Mouse (Mus musculus) testis, adult 2 months (tissue): Measurements from ENCODE around the gene Emp3. TPM values are rescaled to one million over a fixed set of nuclear protein-coding genes. Genes with fewer than 3 reads are reported as not detected.
"Not testable (repeated sequence)": the region's sequence is repeated elsewhere in the genome, so short reads cannot be mapped to it uniquely, and the experiment has no call there.

Experiments
- H3K27ac ChIP-seq: fragments of 200-500 bp; 2 replicates; pipeline ENCODE4 v1.5.1; 2012; ENCODE audit warnings: low read depth, low read length; ENCODE audit not compliant: control insufficient read depth, insufficient read depth
- H3K27me3 ChIP-seq: fragments of 200-500 bp; 2 replicates; pipeline ENCODE4 v1.6.1; 2012; ENCODE audit warnings: mild to moderate bottlenecking, low read length, moderate library complexity; ENCODE audit not compliant: control insufficient read depth, insufficient read depth
- H3K36me3 ChIP-seq: fragments of 200-500 bp; 2 replicates; pipeline ENCODE4 v1.6.1; 2012; ENCODE audit warnings: mild to moderate bottlenecking, low read length; ENCODE audit not compliant: control insufficient read depth, insufficient read depth
- H3K4me1 ChIP-seq: fragments of 200-500 bp; 2 replicates; pipeline ENCODE4 v1.6.1; 2012; ENCODE audit warnings: low read length; ENCODE audit not compliant: control insufficient read depth, insufficient read depth
- H3K4me3 ChIP-seq: fragments of 200-500 bp; 2 replicates; pipeline ENCODE4 v1.5.1; 2012; ENCODE audit warnings: low read depth, mild to moderate bottlenecking, low read length, moderate library complexity, mixed read lengths; ENCODE audit not compliant: control insufficient read depth
- CTCF ChIP-seq: fragments of 200-500 bp; IDR thresholded peaks from 2 replicates; pipeline ENCODE4 v1.5.1; 2012; ENCODE audit warnings: low read depth, mild to moderate bottlenecking, inconsistent platforms, low read length, moderate library complexity; ENCODE audit not compliant: control insufficient read depth, insufficient read depth, insufficient replicate concordance
- POLR2A ChIP-seq: fragments of 200-500 bp; IDR thresholded peaks from 2 replicates; pipeline ENCODE4 v1.6.1; 2012; ENCODE audit warnings: low read depth, mild to moderate bottlenecking, inconsistent platforms, low read length, moderate library complexity; ENCODE audit not compliant: control insufficient read depth
- polyA plus RNA-seq: library from polyadenylated mRNA; depleted of rRNA; stranded (reverse); fragments of >200 nt; gene quantifications from 2 replicates; pipeline ENCODE4 v1.2.3, GENCODE M21; 2012; rRNA removed

Emp3 gene
- 80.7 and 85.0 TPM in 2 replicates for polyA plus RNA-seq

- Histone ChIP-seq H3K27me3 (no peaks in the 10 kb centered on the region), H3K4me3 (peak within 1 kb of the TSS; percentile 84), H3K36me3 (no peaks in the 10 kb centered on the region), H3K4me1 (peaks cover 34% of the 10 kb centered on the region), H3K27ac (peak within 1 kb of the TSS; percentile 93)
- TF ChIP-seq POLR2A = no peak
- no peak for TF ChIP-seq CTCF
These were observed at the start of gene Emp3 for GRCm38 (mm10) chr7:45921242-45921621. Emp3 (minus strand) TSS chr7:45921404.

- TF ChIP-seq CTCF (no peak), POLR2A (no peak)
- Histone ChIP-seq H3K27ac (no peak overlapping the region), H3K4me3 (no peak overlapping the region), H3K27me3 (no peaks in the 10 kb centered on the region), H3K4me1 (peaks cover 2% of the 10 kb centered on the region; the same call in 1 of the 2 replicates), H3K36me3 (no peaks in the 10 kb centered on the region)
These were observed 35.4 kb upstream of the Emp3 start for GRCm38 (mm10) chr7:45956611-45957010.

- Histone ChIP-seq H3K4me3 (no peak overlapping the region), H3K4me1 (peaks cover 2% of the 10 kb centered on the region; the same call in 1 of the 2 replicates), H3K27me3 (no peaks in the 10 kb centered on the region), H3K27ac (no peak overlapping the region), H3K36me3 (no peaks in the 10 kb centered on the region; the same call in 1 of the 2 replicates)
- no peak for TF ChIP-seq POLR2A
- no peak for TF ChIP-seq CTCF
These were observed 27.9 kb upstream of the Emp3 start for GRCm38 (mm10) chr7:45949061-45949460.

- H3K4me1 ChIP-seq, H3K4me3 ChIP-seq, H3K36me3 ChIP-seq, H3K27me3 ChIP-seq, H3K27ac ChIP-seq: not testable (repeated sequence)
These were observed 22.1 kb upstream of the Emp3 start for GRCm38 (mm10) chr7:45943280-45943679.

GRCm38 (mm10) chr7:45941986-45942385, 20.8 kb upstream of the Emp3 start:
- no peak overlapping the region for H3K27ac ChIP-seq
- no peak for TF ChIP-seq POLR2A
- TF ChIP-seq CTCF = no peak
- no peak overlapping the region for H3K4me3 ChIP-seq
- H3K4me1 ChIP-seq = no peaks in the 10 kb centered on the region
- no peaks in the 10 kb centered on the region for H3K27me3 ChIP-seq
- H3K36me3 ChIP-seq = no peaks in the 10 kb centered on the region; the same call in 1 of the 2 replicates

- H3K27ac ChIP-seq = no peak overlapping the region
- no peak overlapping the region for H3K4me3 ChIP-seq
- TF ChIP-seq CTCF (no peak), POLR2A (no peak)
- no peaks in the 10 kb centered on the region for H3K4me1 ChIP-seq
- no peaks in the 10 kb centered on the region; the same call in 1 of the 2 replicates for H3K36me3 ChIP-seq
- no peaks in the 10 kb centered on the region for H3K27me3 ChIP-seq
These were observed 18.6 kb upstream of the Emp3 start for GRCm38 (mm10) chr7:45939836-45940235.

- H3K27ac ChIP-seq = no peak overlapping the region
- TF ChIP-seq POLR2A (no peak), CTCF (peak; percentile 59; the same call in 1 of the 2 replicates)
- H3K4me3 ChIP-seq = no peak overlapping the region
- no peaks in the 10 kb centered on the region for H3K27me3 ChIP-seq
- no peaks in the 10 kb centered on the region for H3K4me1 ChIP-seq
- no peaks in the 10 kb centered on the region; the same call in none of the 2 replicates for H3K36me3 ChIP-seq
These were observed 13.9 kb upstream of the Emp3 start for GRCm38 (mm10) chr7:45935114-45935513.

- H3K27ac ChIP-seq = not testable (repeated sequence)
These were observed 12.6 kb upstream of the Emp3 start for GRCm38 (mm10) chr7:45933766-45934165.

More at GRCm38 (mm10) chr7:45933766-45934165, 12.6 kb upstream of the Emp3 start:
- H3K27me3 ChIP-seq, H3K4me1 ChIP-seq, H3K4me3 ChIP-seq, H3K36me3 ChIP-seq: not testable (repeated sequence)
